Mouse (Mus musculus) neural tube, embryonic 15.5 days (tissue): ENCODE measurements around the gene Krt75. TPM values are rescaled to one million over a fixed set of nuclear protein-coding genes. Genes with fewer than 3 reads are reported as not detected.
A peak's percentile ranks its signal among the peaks of the same experiment; 100 is the strongest.

Source experiments
- ATAC-seq: fragments of 200-750 bp; cut with Nextera tagmentation; 2 replicates; pipeline ENCODE4 v1.8.0; 2017; ENCODE audit warnings: mild to moderate bottlenecking, moderate TSS enrichment, moderate library complexity; ENCODE audit not compliant: low FRiP score
- H3K27ac ChIP-seq: fragments of 300-500 bp; sonication (generic); replicated peaks from 2 replicates; pipeline ENCODE4 v1.5.1; 2015; ENCODE audit warnings: mild to moderate bottlenecking, inconsistent platforms
- H3K27me3 ChIP-seq: fragments of 300-500 bp; sonication (generic); replicated peaks from 2 replicates; pipeline ENCODE4 v1.6.1; 2015; ENCODE audit warnings: inconsistent platforms
- H3K36me3 ChIP-seq: fragments of 300-500 bp; sonication (generic); 2 replicates; pipeline ENCODE4 v1.6.1; 2015; ENCODE audit warnings: inconsistent platforms
- H3K4me1 ChIP-seq: fragments of 300-500 bp; sonication (generic); 2 replicates; pipeline ENCODE4 v1.6.1; 2015; ENCODE audit warnings: inconsistent platforms
- H3K4me2 ChIP-seq: fragments of 300-500 bp; sonication (generic); 2 replicates; pipeline ENCODE4 v1.6.1; 2015; ENCODE audit warnings: inconsistent platforms, mild to moderate bottlenecking, moderate library complexity
- H3K4me3 ChIP-seq: fragments of 300-500 bp; sonication (generic); replicated peaks from 2 replicates; pipeline ENCODE4 v1.5.1; 2015; ENCODE audit warnings: mild to moderate bottlenecking, inconsistent platforms
- H3K9ac ChIP-seq: fragments of 300-500 bp; sonication (generic); replicated peaks from 2 replicates; pipeline ENCODE4 v1.6.1; 2015; ENCODE audit warnings: mild to moderate bottlenecking, inconsistent platforms
- H3K9me3 ChIP-seq: fragments of 300-500 bp; sonication (generic); replicated peaks from 2 replicates; pipeline ENCODE4 v1.6.1; 2016; ENCODE audit warnings: inconsistent platforms
- WGBS: fragments of 180-500 bp; shearing (Covaris S2); methylation state at CpG from one replicate; pipeline ENCODE4 v1.1.7; 2015; ENCODE audit warnings: mixed read lengths; 5-methylcytosine and 5-hydroxymethylcytosine counted together
- polyA plus RNA-seq: library from polyadenylated mRNA; unstranded; fragments of >200 nt; fragmentation: Nextera tagmentation; extraction: Ambion mirVana; gene quantifications from 2 replicates; pipeline ENCODE4 v1.2.1, GENCODE M21; 2015

Krt75 gene
- polyA plus RNA-seq, result 0.10 TPM in 1 of 2 replicates, not detected in the other

GRCm38 (mm10) chr15:101573796-101574345 is at the start of gene Krt75:
Gene Krt75, minus strand, starts transcription at chr15:101573904.
- Histone ChIP-seq H3K9ac (no peak within 1 kb of the TSS), H3K36me3 (no peaks in the 10 kb centered on the region), H3K4me3 (no peak within 1 kb of the TSS), H3K4me1 (no peaks in the 10 kb centered on the region), H3K4me2 (no peak within 1 kb of the TSS), H3K27me3 (no peaks in the 10 kb centered on the region), H3K27ac (no peak within 1 kb of the TSS), H3K9me3 (no peaks in the 10 kb centered on the region)
- no peak for ATAC-seq
- WGBS, result 72% methylated on average over 15 of the region's 15 CpGs

- Histone ChIP-seq H3K4me2 (no peak overlapping the region), H3K4me3 (no peak overlapping the region), H3K9ac (no peak overlapping the region), H3K27ac (no peak overlapping the region), H3K9me3 (no peaks in the 10 kb centered on the region), H3K4me1 (no peaks in the 10 kb centered on the region), H3K36me3 (no peaks in the 10 kb centered on the region), H3K27me3 (no peaks in the 10 kb centered on the region)
- ATAC-seq, result no peak
- 66% methylated on average over 6 of the region's 6 CpGs for WGBS
Observed at GRCm38 (mm10) chr15:101599123-101599522, 25.4 kb upstream of the Krt75 start.

- Histone ChIP-seq H3K4me1 (no peaks in the 10 kb centered on the region), H3K9ac (no peak overlapping the region), H3K27me3 (no peaks in the 10 kb centered on the region), H3K27ac (no peak overlapping the region), H3K4me3 (no peak overlapping the region), H3K36me3 (no peaks in the 10 kb centered on the region), H3K4me2 (no peak overlapping the region), H3K9me3 (no peaks in the 10 kb centered on the region)
- no peak for ATAC-seq
- 85% methylated on average over 10 of the region's 10 CpGs for WGBS
Observed at GRCm38 (mm10) chr15:101588216-101588615, 14.5 kb upstream of the Krt75 start.

- Histone ChIP-seq H3K9ac (no peak overlapping the region), H3K4me3 (no peak overlapping the region), H3K4me2 (no peak overlapping the region), H3K27me3 (no peaks in the 10 kb centered on the region), H3K27ac (no peak overlapping the region), H3K36me3 (no peaks in the 10 kb centered on the region), H3K4me1 (no peaks in the 10 kb centered on the region), H3K9me3 (no peaks in the 10 kb centered on the region)
- no peak for ATAC-seq
- WGBS, result 29% methylated on average over 2 of the region's 2 CpGs
Observed at GRCm38 (mm10) chr15:101584456-101584855, 10.8 kb upstream of the Krt75 start.

GRCm38 (mm10) chr15:101583211-101583965 is 9.7 kb upstream of the Krt75 start:
- Histone ChIP-seq H3K9ac (no peak overlapping the region), H3K9me3 (no peaks in the 10 kb centered on the region), H3K4me2 (no peak overlapping the region), H3K4me3 (no peak overlapping the region), H3K27me3 (no peaks in the 10 kb centered on the region), H3K27ac (no peak overlapping the region), H3K36me3 (no peaks in the 10 kb centered on the region), H3K4me1 (no peaks in the 10 kb centered on the region)
- WGBS, result 86% methylated on average over 8 of the region's 8 CpGs
- no peak for ATAC-seq

- Histone ChIP-seq H3K4me3 (no peak overlapping the region), H3K36me3 (no peaks in the 10 kb centered on the region), H3K9me3 (no peaks in the 10 kb centered on the region), H3K27me3 (no peaks in the 10 kb centered on the region), H3K4me1 (no peaks in the 10 kb centered on the region), H3K4me2 (no peak overlapping the region), H3K9ac (no peak overlapping the region), H3K27ac (no peak overlapping the region)
- no peak for ATAC-seq
- WGBS, result 77% methylated on average over 3 of the region's 3 CpGs
Observed at GRCm38 (mm10) chr15:101581701-101582100, 8.0 kb upstream of the Krt75 start.

- Histone ChIP-seq H3K9ac (no peak overlapping the region), H3K36me3 (no peaks in the 10 kb centered on the region), H3K4me1 (no peaks in the 10 kb centered on the region), H3K4me2 (no peak overlapping the region), H3K27ac (no peak overlapping the region), H3K4me3 (no peak overlapping the region), H3K27me3 (no peaks in the 10 kb centered on the region), H3K9me3 (no peaks in the 10 kb centered on the region)
- 90% methylated on average over 5 of the region's 5 CpGs for WGBS
- no peak for ATAC-seq
Observed at GRCm38 (mm10) chr15:101575506-101575905, 1.8 kb upstream of the Krt75 start.

- H3K9me3 ChIP-seq, result no peaks in the 10 kb centered on the region
- ATAC-seq, result no peak
Observed at GRCm38 (mm10) chr15:101567780-101568179, 5.9 kb downstream of the Krt75 start.

GRCm38 (mm10) chr15:101562850-101563249 is 10.9 kb downstream of the Krt75 start, which contains the start of gene Krt90:
Gene Krt90, minus strand, starts transcription at chr15:101562950.
- Histone ChIP-seq H3K4me3 (no peak within 1 kb of the TSS), H3K36me3 (no peaks in the 10 kb centered on the region), H3K9ac (no peak within 1 kb of the TSS), H3K9me3 (no peaks in the 10 kb centered on the region), H3K27me3 (no peaks in the 10 kb centered on the region), H3K4me1 (no peaks in the 10 kb centered on the region), H3K27ac (no peak within 1 kb of the TSS), H3K4me2 (no peak within 1 kb of the TSS)
- 76% methylated on average over 5 of the region's 5 CpGs for WGBS
- no peak for ATAC-seq

More at GRCm38 (mm10) chr15:101567780-101568179, 5.9 kb downstream of the Krt75 start:
- Histone ChIP-seq H3K36me3 (no peaks in the 10 kb centered on the region), H3K27ac (no peak overlapping the region), H3K4me3 (no peak overlapping the region), H3K9ac (no peak overlapping the region), H3K4me2 (no peak overlapping the region), H3K27me3 (no peaks in the 10 kb centered on the region), H3K4me1 (no peaks in the 10 kb centered on the region)
- WGBS, result 57% methylated on average over 7 of the region's 7 CpGs

- H3K4me1 ChIP-seq, result peaks cover 3% of the 10 kb centered on the region
- H3K27ac ChIP-seq, result no peak overlapping the region
- H3K9me3 ChIP-seq, result no peaks in the 10 kb centered on the region
- no peak overlapping the region for H3K9ac ChIP-seq
- no peak overlapping the region for H3K4me2 ChIP-seq
- H3K4me3 ChIP-seq, result no peak overlapping the region
- H3K27me3 ChIP-seq, result no peaks in the 10 kb centered on the region
- no peaks in the 10 kb centered on the region for H3K36me3 ChIP-seq
- 3% methylated on average over 7 of the region's 7 CpGs for WGBS
- no peak for ATAC-seq
Observed at GRCm38 (mm10) chr15:101558034-101558646, 15.6 kb downstream of the Krt75 start.

- peak; percentile 55; the same call in 1 of the 2 replicates for ATAC-seq
- H3K36me3 ChIP-seq, result no peaks in the 10 kb centered on the region
- H3K4me1 ChIP-seq, result peaks cover 10% of the 10 kb centered on the region
- H3K9ac ChIP-seq, result 0 out of 2 replicates have a peak overlapping the region, but pooled peaks have one; percentile 5
- peak overlapping the region; percentile 50 for H3K4me2 ChIP-seq
- 0 out of 2 replicates have a peak, but pooled peaks cover 3% of the 10 kb centered on the region for H3K27me3 ChIP-seq
- 0% methylated on average over 11 of the region's 11 CpGs for WGBS
- peak overlapping the region; percentile 7; the same call in 1 of the 2 replicates for H3K4me3 ChIP-seq
- H3K9me3 ChIP-seq, result no peaks in the 10 kb centered on the region
- no peak overlapping the region for H3K27ac ChIP-seq
Observed at GRCm38 (mm10) chr15:101553169-101553568, 20.5 kb downstream of the Krt75 start.

GRCm38 (mm10) chr15:101552188-101552587 is 21.5 kb downstream of the Krt75 start:
- Histone ChIP-seq H3K27me3 (0 out of 2 replicates have a peak, but pooled peaks cover 3% of the 10 kb centered on the region), H3K36me3 (no peaks in the 10 kb centered on the region), H3K4me1 (peaks cover 10% of the 10 kb centered on the region), H3K9ac (no peak overlapping the region), H3K4me3 (no peak overlapping the region), H3K9me3 (no peaks in the 10 kb centered on the region), H3K4me2 (no peak overlapping the region), H3K27ac (no peak overlapping the region)
- no peak for ATAC-seq
- 76% methylated on average over 8 of the region's 8 CpGs for WGBS
